Mouse (Mus musculus) skeletal muscle tissue, adult 2 months (tissue): ENCODE results near the gene Rnf111.

Source experiments
- DNase-seq: peaks from one replicate; pipeline ENCODE4 v3.0.0-alpha.2; 2012; ENCODE audit warnings: low read depth, low spot score

Gene Rnf111

DNA sequence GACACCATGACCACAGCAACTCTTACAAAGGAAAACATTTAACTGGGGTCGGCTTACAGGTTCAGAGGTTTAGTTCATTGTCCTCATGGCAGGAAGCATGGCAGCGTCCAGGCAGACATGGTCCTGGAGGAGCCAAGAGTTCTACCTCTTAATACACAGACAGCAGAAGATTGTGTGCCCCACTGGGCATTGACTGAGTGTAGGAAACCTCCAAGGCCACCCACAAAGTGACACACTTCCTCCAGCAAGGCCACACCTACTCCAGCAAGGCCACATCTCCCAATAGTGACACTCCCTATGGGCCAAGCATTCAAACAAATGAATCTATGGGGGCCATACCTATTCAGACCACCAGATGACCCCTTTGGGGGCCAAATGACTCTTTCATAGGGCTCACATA lies 107.4 kb downstream of the Rnf111 start:
- DNase-seq, result no peak

DNA sequence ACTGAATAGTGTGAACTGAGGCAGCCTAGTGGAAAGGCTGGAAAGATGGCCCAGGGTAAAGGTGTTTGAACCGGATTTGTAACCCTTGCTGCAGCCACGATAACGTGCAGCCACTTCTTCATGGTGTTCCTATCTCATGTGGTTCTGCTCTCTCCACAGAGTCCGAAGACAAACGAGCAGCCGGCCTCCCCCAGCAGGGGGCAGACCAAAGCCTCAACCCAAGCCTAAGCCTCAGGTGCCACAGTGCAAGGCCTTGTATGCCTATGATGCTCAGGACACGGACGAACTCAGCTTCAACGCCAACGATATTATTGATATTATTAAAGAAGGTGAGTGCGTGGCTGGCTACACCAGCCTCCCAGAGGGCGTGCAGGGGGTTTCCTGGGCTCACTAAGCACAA lies 107.9 kb downstream of the Rnf111 start:
- no peak for DNase-seq

DNA sequence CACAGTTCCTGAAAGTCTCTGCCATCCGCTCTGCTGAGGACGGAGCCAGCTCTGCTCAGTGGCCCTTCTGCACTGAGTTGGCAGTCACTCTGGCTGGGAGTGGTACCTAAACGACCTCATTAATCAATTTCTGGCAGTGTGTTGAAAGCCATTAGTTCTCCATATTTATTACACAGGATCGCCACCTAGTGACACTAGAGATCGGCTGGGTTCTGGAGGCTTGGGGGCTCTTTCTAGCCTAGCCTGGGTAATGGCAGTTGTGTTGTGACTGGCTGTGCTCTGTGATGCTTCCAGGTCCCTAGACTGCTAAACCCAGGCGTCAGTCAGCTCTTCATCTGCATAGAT lies 111.0 kb downstream of the Rnf111 start:
- DNase-seq, result peak; percentile 25

DNA sequence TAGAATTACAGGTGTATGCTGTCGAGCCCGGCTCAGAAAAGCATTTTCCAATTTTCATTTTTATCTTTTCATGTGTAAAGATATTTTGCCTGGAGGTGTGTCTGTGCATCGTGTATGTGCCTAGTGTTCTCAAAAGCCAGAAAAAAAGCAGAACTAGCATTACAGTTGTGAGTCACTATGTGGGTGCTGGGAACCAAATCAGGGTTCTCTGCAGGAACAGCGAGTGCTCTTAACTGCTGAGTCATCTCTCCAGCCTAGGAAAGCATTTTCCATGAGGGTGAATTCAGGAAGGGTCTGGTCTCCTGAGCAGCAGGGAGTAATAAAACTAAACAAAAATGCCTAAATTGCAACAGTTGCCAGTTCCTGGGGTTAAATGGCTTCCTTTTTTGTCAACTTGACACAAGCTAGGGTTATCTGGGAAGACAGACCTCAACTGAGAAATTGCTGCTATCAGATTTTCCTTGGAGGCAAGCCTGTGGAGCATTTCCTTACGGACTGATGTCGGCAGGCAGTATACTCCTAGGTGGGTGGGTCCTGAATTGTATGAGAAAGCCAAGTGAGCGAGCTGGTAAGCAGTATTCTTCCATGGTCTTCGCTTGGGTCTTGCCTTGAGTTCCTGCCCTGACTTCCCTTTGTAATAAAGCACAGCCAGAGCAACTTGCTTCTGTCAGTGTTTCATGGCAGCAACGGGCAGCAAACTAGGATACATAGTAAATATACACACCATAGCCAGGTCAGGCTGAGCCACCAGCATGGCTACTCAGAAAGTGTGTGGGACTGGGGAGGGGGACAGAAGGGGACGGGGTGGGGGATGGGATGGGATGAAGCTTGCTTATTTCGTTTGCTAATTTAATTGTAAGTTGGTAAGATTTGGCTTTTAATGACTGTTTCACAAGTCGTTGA lies 111.6 kb downstream of the Rnf111 start:
- DNase-seq, result no peak

DNA sequence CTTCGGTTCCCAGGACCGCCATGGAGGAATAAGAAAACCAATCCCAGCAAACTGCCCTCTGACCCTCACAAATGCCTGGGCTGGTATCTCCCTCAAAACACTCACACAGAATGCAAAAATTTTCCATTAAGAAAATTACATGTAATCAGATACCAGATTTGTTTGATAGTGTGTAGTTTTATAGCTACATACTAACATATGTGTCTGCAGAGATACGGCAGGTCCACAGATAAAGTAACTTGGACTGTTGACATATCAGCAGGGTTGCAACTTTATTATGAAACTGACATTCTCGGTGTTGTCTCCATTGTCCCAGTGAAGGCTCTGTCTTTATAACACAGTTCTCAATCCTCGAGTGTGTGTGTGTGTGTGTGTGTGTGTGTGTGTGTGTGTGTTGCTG lies 112.5 kb downstream of the Rnf111 start:
- DNase-seq, result no peak

DNA sequence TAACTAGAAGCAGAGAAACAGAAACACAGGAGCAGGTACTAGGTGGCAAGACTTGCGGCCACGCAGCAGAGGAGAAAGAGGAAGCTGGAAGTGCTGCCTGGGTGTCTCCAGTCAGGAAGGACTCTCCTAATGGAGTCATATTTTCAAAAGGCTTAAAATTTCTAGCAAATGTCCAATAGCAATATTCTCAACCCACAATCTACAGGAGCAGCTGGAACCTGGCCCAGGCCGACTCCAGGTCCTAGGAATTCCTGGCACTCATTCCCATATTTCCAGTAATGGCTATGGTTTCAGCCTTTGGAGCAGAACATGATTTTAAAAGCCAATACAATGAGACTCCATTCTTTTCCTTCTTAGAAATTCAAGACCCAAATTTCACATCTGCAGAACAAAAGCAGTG lies 114.0 kb downstream of the Rnf111 start:
- no peak for DNase-seq

DNA sequence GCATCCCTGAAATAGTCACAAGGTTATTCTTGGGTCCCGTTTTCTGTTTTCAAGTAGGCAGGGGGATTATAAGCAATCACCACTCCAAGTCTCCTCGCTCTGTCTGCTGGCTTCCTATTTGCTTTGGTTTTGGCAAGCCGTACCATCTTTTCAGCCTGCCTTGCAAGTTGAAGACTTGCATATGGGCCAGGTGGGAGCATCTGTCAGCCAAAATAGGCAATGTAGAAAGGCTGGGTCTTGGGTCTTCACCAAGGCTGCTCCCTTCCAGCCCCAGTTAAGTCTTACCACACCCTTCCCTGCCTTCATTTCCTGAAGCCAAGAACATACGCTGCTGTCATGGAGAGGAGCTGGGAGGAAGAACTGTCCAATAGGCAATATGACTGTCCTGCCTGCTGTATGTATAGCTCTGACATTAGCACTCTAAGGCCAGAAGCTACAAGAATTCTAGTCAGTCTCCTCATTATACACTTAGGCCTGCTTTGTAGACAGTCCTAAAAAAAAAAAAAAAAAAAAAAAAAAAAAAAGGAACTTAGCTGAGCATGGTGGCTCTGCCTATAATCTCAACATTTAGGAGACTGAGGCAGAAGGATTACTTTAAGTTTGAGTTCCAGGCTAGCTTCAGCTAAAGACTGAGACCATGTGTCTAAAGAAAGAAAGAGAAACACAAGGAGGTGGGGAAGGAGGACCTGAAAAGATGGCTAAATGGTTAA lies 116.0 kb downstream of the Rnf111 start:
- DNase-seq, result peak; percentile 44

DNA sequence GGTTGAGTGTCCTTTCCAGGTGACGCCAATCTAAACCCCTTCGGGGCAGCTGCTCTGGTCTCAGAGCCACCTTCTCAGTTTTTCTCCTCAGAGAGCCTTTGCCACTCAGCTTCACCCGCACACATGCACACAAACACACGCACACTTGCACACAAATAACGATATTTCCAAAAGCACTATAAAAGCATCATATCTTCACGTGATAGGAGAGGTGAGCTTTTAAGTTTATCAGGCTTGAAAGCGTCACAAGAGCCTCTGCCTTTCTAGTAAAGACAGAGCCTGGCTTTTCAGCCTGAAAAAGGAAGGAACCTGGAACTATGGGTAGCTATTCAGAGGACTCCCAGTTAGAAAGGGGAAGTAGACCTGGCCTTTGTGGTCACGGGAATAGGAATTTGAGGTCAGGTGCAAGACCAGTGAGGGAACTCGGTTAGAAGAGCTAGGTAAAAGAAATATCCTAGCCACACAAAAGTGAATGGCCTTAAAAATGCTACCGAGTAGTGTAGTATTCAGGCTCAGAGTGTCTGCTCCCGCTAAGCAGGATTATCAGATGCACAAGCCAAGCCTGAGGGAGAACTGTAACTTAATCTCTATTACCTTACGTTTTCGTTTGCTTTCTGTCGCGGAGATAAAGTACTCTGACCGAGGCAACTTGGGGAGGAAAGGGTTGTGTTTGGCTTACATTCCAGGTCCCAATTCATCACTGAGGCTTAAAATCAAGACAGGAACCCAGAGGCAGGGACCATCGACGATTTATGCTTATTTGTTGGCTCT lies 118.4 kb downstream of the Rnf111 start:
- no peak for DNase-seq

DNA sequence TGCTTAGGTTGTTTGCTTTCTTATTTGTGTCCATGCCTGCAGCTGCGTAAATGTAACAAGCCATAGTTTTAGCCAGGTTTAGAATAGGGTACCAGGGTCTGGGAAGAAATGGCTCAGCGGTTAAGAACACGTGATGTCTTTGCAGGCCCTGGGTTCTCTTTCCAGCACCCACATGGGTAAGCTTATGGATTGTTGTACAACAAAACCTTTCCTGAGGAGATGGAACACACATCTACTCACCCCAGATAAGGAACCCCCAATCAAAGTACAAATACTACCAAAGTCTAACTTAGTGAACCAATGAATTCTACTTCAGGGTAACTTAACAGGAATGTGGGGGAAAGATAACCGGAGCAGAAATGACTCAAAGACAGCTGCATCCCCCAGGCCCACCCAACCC lies 119.0 kb downstream of the Rnf111 start:
- DNase-seq, result no peak

DNA sequence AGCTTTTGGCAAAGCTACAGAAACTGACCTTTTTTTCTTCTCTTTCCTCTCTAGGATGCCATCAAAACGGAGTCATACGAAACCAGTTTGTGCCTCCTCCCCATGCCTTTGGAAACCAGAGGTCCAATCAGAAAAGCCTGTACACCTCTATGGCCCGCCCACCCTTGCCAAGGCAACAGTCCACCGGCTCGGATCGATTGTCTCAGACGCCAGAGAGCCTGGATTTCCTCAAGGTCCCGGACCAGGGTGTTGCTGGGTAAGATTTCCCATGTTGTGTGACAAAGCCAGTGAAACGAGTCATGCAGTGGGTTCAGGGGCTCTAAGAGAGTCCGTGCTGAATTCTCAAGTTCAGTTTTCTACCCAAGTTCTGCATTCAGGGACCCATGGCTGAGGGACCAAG lies 119.8 kb downstream of the Rnf111 start:
- no peak for DNase-seq

DNA sequence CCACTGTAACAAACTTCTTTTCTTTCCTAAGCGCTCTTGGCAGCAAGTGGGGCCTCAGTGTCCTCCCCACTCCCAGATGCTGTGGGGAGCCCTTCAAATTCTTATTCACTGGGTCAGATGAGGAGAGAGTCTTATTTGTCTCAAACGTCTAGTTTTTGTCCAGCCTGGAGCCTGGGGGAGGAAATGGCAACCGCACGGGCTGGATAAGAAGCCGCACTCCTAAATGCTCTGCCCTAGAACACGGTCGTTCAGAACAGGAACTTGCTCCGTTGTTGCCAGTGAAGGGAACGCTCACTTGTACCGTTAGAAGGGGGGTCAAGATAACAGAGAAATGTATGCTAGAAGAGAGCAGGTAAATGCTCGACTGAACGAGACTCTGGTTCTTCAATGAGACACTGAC lies 121.4 kb downstream of the Rnf111 start:
- peak; percentile 38 for DNase-seq

DNA sequence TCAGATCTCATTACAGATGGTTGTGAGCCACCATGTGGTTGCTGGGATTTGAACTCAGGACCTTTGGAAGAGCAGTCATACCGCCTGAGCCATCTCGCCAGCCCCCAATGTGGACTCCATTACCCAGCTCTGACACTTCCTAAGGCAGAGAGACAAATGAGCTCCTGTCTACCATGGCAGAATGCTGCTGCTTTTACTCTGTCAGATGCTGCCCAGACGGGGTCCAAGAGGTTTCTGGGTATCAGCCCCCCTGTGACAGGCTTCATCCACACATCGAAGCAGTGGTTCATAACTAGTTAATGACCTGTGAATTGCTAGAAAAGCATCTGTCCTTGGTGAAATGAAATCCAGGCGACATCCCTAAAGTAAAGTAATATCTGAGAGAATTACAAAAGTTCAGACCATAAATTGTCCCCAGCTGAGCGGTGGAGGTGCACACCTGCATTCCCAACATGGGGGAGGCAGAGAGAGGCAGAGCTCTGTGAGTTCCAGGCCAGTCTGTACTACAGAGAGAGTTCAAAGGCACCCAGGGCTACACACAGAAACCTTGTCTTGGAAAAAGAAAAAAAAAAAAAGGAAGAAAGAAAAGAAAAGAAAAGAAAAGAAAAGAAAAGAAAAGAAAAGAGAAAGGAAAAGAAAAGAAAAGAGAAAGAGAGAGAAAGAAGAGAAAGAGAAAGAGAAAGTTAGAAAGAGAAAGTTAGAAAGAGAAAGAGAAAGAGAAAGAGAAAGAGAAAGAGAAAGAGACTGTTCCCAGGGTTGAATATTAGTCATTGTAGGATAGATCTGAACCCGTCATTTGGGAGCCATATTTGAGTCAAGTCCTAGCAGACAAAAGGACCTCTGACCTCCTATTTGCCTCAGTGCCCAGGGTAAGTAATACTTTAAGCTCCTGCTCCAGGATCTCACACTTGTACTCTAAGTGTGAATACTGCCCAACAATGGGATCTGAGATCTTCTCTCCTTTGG lies 123.7 kb downstream of the Rnf111 start:
- DNase-seq, result no peak
